Mouse (Mus musculus): ENCODE data around the gene Ccdc58.

GRCm38 (mm10) chr16:36131141-36131540 is 59.7 kb downstream of the Ccdc58 start, which contains the start of gene Csta1:
- TF ChIP-seq CTCF (IDR thresholded peaks at IDR 0.05; ENCODE audit: insufficient read depth, low read depth, low read length) (no peak), POLR2A (IDR thresholded peaks at IDR 0.05; ENCODE audit: insufficient read depth, low read depth, low read length) (no peak)

Data from olfactory bulb, adult 2 months (tissue).